Mouse (Mus musculus): ENCODE measurements around the gene Pank2.

The Pank2 gene

DNA sequence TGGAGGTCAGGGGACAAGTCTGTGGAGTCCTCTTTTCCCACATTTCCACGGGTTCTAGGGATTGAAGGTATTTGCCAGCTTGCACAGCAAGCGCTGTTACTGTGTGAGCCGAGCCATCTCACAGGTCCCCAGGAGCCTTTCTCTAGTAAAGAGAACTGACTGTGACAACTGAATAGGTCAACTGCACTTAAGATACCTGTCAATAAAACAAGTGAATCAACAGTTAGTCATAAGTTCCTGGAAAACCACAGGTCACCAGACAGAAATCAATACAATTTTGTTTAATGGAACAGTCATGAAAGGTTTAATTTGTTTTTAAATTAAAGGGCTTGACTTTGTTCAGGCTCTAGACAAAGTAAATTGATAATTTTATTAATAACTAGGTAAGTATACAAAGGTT is 68.3 kb downstream of the Pank2 start:
- DNase-seq = no peak

DNA sequence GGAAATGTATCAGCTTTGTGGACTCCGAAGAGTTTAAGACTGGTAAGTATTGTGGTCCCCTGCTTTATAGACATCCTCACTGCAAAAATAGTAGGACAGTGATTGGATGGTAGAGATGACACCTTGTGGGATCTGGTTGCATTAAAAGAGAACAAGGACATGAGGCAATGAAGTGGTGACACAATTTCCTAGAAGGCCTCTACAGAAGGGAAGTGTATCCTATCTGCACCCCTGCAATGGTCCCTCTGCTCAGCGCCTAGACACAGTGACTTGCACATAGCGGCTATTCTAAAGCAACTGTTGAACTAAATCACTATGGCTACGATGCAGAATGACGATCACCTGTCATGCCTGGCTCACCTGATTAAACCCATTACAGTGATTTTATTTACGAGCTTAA is 75.3 kb downstream of the Pank2 start:
- no peak for DNase-seq

DNA sequence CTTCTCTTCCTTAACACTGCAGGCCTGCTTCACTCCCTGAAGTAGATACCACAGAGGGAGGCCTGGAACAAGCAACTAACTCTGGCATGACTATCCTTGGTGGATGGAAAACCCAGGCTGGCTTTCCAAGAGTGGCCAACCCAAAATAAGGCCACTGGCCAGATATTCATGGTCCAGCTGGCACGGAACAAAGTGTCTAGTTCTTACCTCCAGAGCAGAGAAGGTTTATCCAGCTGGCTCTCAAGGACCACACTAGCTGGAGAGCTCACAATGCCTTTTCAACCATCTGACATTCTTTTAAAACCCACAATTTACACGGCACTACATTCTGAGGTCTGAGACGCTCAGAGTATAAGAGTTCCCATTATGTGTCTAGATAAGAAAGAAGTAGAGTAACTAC is 82.2 kb downstream of the Pank2 start:
- DNase-seq = no peak

DNA sequence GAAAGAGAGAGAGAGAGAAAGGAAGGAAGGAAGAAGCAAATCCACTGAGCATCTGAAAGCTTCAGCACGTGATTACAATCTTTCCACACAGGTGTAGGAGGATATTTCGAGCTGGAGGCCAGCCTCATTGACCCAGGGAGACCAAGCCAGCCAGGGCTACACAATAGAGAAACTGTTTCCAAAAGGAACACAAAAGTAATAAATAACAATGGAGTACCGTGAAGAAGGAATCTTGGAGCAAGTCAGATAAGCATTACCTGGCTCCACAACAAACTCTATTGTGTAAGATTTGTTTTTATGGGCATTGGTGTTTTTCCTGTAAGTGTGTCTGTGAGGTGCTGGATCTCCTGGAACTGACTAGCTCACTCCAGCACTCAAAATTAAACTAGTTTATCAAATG is 83.3 kb downstream of the Pank2 start:
- DNase-seq = no peak
